Mouse (Mus musculus) bone marrow macrophage, adult 2 months (primary cell): ENCODE measurements around the gene Smtnl2.

Experiments
- CTCF ChIP-seq: IDR thresholded peaks from 2 replicates; pipeline ENCODE4 v1.5.1; 2012; ENCODE audit warnings: low read depth, mild to moderate bottlenecking, low read length, moderate library complexity
- POLR2A ChIP-seq: IDR thresholded peaks from 2 replicates; pipeline ENCODE4 v1.6.1; 2012; ENCODE audit warnings: mild to moderate bottlenecking, low read depth, low read length, borderline replicate concordance

DNA sequence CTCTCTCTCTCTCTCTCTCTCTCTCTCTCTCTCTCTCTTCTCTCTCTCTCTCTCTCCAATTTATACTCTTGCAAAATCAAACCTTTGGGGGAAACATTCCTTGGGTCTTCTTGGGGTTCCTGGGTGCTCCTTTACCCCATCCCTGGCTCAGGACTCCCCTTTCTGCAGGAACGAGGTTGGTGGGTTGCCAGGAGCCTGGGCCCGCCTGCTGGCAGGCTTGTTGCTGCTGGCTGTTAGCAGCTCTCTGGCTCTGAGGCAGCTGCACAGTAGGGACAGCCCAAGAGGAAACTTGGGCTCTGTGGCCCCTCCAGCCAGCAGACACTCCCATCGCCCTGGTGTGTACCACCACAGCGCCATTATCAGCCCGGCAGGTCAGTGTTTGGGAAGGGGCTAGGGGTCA lies 24.8 kb upstream of the Smtnl2 start:
- no peak for TF ChIP-seq CTCF
- no peak for TF ChIP-seq POLR2A
